Mouse (Mus musculus) CD4-positive, CD25-positive, alpha-beta regulatory T cell, adult 4 months (primary cell): ENCODE results near the gene Gm10645. TPM values are rescaled to one million over a fixed set of nuclear protein-coding genes. Genes with fewer than 3 reads are reported as not detected.

ENCODE experiments used
- ATAC-seq: one replicate; pipeline ENCODE4 v1.8.0; 2017
- polyA plus RNA-seq, 2 experiments: library from polyadenylated mRNA; unstranded; fragments of 100-300 nt; shearing (Covaris generic); gene quantifications; one replicate each; pipeline ENCODE4 v1.2.1; 2017

Gm10645 gene
- polyA plus RNA-seq: not detected

GRCm38 (mm10) chr8:83165931-83166867 is at the start of gene Gm10645:
Gm10645 (minus strand) TSS chr8:83166170.
- ATAC-seq: no peak

DNA sequence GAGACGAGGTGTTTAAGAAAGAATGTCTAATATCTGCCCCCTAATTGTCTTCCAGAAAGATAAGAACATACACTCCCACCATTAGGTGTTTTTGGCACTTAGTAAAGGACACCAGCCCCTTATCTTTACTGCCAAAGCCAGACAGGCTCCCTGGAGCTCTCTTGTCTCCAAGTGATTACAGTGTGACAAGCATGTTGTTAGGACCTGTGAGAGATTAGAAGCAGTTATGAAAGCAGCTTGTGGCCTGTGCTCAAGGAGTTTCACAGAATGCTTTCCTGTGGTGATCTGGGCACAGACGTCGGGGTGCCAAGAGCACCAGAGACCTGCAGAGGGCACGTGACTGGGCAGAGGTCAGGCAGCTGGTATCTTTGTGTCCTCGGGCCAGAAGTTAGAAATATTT is 49.1 kb upstream of the Gm10645 start:
- ATAC-seq: no peak

GRCm38 (mm10) chr8:83210676-83211075 is 44.7 kb upstream of the Gm10645 start:
- ATAC-seq: no peak

- no peak for ATAC-seq
These were observed 43.6 kb upstream of the Gm10645 start for GRCm38 (mm10) chr8:83209581-83209980.

GRCm38 (mm10) chr8:83205907-83206306 is 39.9 kb upstream of the Gm10645 start:
- ATAC-seq: no peak

GRCm38 (mm10) chr8:83202946-83203345 is 37.0 kb upstream of the Gm10645 start:
- no peak for ATAC-seq

GRCm38 (mm10) chr8:83200191-83201177 is 34.5 kb upstream of the Gm10645 start:
- ATAC-seq: peak; percentile 69

DNA sequence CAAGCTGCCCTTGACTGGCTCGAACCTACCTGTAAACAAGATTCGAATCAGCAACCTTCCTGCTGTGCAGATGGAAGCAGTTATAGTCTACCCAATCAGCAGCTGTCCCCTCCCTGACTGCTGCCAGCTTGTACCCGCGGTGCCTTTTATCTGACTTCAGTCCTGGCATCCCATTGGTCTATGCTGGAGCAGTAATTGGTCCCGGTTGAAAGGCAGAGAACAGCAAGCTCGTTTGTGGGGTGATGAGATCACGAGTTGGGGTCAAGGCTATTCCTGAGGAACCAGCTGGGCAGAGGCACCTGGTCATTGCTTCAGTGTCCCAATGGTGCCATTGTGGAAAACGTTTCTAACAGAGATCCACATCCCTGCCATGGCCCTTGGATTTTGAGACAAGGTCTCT is 33.7 kb upstream of the Gm10645 start:
- no peak for ATAC-seq

DNA sequence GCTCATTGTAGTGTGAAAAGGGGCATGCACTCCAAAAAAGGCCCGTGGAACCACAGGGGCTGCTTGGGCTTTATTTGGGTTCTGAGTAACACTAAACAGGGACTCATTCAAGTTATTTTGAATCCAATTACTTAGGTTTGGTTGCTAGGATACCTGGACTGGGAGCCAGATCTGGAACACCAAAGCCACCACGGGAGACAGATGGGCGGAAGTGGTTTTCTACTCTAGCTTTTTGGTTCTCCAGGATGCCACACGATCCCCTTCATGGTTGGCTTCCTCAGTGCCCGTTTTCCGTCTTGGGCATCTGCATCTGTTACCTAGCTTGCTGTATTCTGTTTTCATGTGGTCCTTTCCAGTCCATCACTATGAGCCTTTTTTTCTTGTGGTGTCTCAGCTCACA is 30.1 kb upstream of the Gm10645 start:
- ATAC-seq: no peak

DNA sequence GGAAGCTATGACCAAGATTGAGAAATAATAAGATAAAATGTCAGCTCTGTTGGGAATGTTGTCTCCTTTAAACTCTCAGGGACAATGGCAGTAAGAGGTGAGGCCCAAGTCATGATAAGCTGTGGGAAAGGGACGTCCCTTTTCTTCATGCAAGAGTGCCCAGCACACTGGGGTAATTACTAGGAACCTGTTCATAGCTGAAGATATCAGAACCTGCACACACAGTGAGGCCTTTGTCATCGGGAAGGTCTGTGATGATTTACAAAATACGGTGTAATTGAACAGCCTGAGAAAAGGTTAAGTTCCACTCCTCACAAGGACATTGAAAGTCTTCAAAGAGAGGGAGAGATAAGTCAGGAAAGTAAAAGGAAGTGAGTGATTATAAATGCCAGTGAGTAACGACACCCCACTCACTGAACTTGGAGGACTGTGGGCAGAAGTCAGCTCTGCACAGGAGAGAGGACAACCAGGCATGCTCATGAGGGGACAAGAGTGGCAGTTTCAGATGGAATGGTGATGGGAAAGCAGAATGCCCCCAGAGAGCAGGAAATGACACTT is 23.6 kb upstream of the Gm10645 start:
- ATAC-seq: no peak

DNA sequence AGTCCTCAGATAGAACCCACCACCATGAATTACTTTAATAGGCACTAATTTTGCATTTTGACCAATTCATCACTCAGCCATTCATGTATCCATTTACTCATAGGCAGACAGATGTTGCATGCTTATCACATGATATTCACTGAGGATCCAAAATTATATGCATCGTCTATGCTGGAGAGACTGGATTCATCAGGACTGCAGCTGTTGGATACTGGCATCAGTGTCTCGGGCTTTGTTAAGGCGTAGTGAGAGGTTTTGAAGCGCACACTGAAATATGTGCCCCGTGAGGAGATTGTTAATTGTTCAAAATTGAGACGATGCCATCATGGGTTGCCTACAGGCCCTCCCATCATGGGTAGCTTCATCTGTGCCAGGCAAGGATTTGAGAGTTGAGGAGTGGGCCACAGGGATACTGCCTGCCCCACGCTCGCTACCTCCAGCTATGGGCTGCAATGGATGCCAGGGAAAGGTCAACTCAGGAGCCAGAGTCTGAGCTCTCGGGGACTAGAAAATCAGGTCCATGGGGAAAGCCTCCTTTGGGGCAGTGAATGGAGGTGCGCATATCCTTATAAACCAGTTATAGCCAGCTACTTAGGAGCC is 21.5 kb upstream of the Gm10645 start:
- ATAC-seq: no peak

GRCm38 (mm10) chr8:83186376-83186775 is 20.4 kb upstream of the Gm10645 start:
- no peak for ATAC-seq

DNA sequence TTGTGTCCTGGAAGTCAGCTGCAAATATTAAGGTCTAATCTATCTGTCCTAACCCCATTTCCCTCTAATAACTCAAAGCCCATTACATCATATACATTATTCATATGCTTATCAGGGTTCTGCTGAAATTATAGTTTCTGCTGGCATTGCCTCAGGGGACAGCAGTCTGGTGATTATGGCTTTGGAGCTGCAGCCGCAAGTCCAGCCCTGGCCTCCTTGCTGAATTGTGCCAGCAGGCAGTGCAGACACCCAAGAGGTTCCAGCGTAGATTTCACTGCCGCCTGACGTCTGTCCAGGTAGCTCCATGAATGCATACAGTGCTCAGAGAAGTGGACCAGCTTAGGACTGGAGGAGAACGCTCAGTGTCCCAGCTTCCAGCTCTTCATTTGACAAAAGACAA is 16.8 kb upstream of the Gm10645 start:
- no peak for ATAC-seq

- ATAC-seq: no peak
These were observed 16.0 kb upstream of the Gm10645 start for GRCm38 (mm10) chr8:83181851-83182482.

DNA sequence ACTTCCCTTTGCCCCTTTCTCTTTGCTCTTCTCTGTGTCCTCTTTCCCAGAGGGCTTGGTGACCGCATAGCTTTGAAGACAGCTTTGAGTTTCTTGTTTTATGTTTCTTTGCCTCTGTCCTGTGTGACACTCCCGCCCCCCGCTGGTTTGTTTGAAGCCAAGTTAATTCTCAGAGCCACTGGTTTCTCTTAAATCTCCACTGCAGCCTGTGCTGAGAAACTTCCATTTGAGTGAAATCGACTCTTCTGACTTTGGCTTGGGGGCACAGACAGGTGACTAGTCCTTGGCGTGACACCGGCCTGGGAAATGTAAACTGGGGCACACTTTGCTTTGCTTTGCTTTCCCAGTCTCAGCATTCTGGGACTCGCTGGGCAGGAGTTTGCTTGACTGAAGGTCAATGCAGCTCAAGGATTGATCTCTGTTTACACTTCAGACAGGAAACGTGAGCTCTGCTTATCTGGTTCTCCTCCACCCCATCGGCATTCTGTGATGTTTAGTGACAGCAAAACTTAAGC is 12.3 kb upstream of the Gm10645 start:
- ATAC-seq: no peak

GRCm38 (mm10) chr8:83177317-83178195 is 11.6 kb upstream of the Gm10645 start:
- ATAC-seq: no peak

- no peak for ATAC-seq
These were observed 10.8 kb upstream of the Gm10645 start for GRCm38 (mm10) chr8:83176785-83177184.

DNA sequence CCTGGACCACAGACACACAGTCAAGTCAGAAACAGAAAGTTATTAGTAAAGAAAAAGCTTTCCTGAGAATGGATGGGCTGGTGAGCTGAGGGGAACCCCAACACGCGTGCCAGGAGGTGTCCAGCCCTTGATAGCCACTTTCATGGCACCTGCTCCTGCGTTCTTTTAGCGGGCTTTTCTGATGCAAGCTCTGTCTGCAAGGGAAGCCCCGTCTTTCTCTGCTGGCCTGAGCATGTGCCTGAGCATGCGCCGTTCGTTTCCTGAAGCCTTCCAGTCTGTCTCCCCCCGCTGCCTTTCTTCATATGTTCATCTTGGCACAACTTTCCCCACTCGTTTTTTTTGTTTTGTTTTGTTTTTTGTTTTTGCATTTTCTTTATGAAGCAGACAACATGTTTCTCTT is 9.7 kb upstream of the Gm10645 start:
- ATAC-seq: no peak

- no peak for ATAC-seq
These were observed 4.9 kb upstream of the Gm10645 start for GRCm38 (mm10) chr8:83170894-83171293.

DNA sequence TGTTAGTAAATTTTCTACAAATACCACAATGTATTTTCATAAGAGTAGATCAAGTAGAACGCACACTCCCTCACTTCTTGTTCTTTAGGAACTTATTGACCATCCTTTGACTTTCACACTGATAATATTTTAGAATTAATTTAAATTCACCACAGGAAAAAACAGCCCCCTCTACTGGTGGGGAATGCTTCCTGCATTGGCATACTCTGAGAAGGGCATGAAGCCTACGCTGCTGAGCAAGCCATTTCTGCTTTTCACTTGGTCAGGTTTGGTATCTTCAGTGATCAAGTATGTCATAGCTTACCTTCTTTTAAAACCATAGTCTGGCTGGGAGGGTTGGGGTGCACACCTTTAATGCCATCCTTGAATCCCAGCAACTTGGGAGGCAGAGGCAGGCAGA is 3.7 kb upstream of the Gm10645 start:
- no peak for ATAC-seq

GRCm38 (mm10) chr8:83169127-83169526 is 3.2 kb upstream of the Gm10645 start:
- no peak for ATAC-seq
